Mouse (Mus musculus) R1 (cell line): ENCODE results near the gene Tbc1d10b.
"Not testable (repeated sequence)": the region's sequence is repeated elsewhere in the genome, so short reads cannot be mapped to it uniquely, and the experiment has no call there.

ENCODE experiments used
- DNase-seq: peaks from one replicate; pipeline ENCODE4 v3.0.0-alpha.2; 2018; ENCODE audit warnings: low read depth, low spot score

The Tbc1d10b gene

GRCm38 (mm10) chr7:127208295-127208552 lies at the start of gene Tbc1d10b:
TSS of gene Tbc1d10b (minus strand) at chr7:127208468.
- DNase-seq = no peak

- no peak for DNase-seq
Observed at GRCm38 (mm10) chr7:127256518-127256917, 48.2 kb upstream of the Tbc1d10b start.

- DNase-seq = no peak
Observed at GRCm38 (mm10) chr7:127255965-127256364, 47.7 kb upstream of the Tbc1d10b start.

GRCm38 (mm10) chr7:127255008-127255407 lies 46.7 kb upstream of the Tbc1d10b start:
- no peak for DNase-seq

GRCm38 (mm10) chr7:127253821-127254769 lies 45.8 kb upstream of the Tbc1d10b start:
- DNase-seq = peak; percentile 97

GRCm38 (mm10) chr7:127253341-127253740 lies 45.1 kb upstream of the Tbc1d10b start:
- no peak for DNase-seq

- DNase-seq = peak; percentile 69
Observed at GRCm38 (mm10) chr7:127252414-127252813, 44.1 kb upstream of the Tbc1d10b start.

- DNase-seq = not testable (repeated sequence)
Observed at GRCm38 (mm10) chr7:127250511-127250910, 42.2 kb upstream of the Tbc1d10b start.

- DNase-seq = no peak
Observed at GRCm38 (mm10) chr7:127244658-127245510, 36.6 kb upstream of the Tbc1d10b start.

- peak; percentile 95 for DNase-seq
Observed at GRCm38 (mm10) chr7:127243870-127244657, 35.8 kb upstream of the Tbc1d10b start, which contains the start of gene Zfp771. TSS of gene Zfp771 (plus strand) at chr7:127244274.

GRCm38 (mm10) chr7:127243361-127243867 lies 35.1 kb upstream of the Tbc1d10b start:
- DNase-seq = no peak

- DNase-seq = no peak
Observed at GRCm38 (mm10) chr7:127234777-127235176, 26.5 kb upstream of the Tbc1d10b start.

- no peak for DNase-seq
Observed at GRCm38 (mm10) chr7:127233765-127234164, 25.5 kb upstream of the Tbc1d10b start.

- peak; percentile 63 for DNase-seq
Observed at GRCm38 (mm10) chr7:127233368-127233749, 25.1 kb upstream of the Tbc1d10b start.

GRCm38 (mm10) chr7:127232622-127233367 lies 24.5 kb upstream of the Tbc1d10b start, which contains the start of the genes Zfp553 and Sept1:
TSS of gene Zfp553 (plus strand) at chr7:127233061.
TSS of gene Sept1 (minus strand) at chr7:127233130.
- DNase-seq = peak; percentile 95

- DNase-seq = no peak
Observed at GRCm38 (mm10) chr7:127231826-127232621, 23.8 kb upstream of the Tbc1d10b start.

- DNase-seq = no peak
Observed at GRCm38 (mm10) chr7:127231376-127231775, 23.1 kb upstream of the Tbc1d10b start.

- DNase-seq = peak; percentile 95
Observed at GRCm38 (mm10) chr7:127228615-127229303, 20.5 kb upstream of the Tbc1d10b start.
